Mouse (Mus musculus) liver, embryonic 14.5 days (tissue): ENCODE data around the gene Qpct.

Source experiments
- CTCF ChIP-seq: IDR thresholded peaks from 2 replicates; pipeline ENCODE4 v1.5.1; 2016; ENCODE audit warnings: antibody characterized with exemption, low read depth, control low read depth
- EP300 ChIP-seq: IDR thresholded peaks from 2 replicates; pipeline ENCODE4 v1.6.1; 2016; ENCODE audit warnings: antibody characterized with exemption, low read depth

- TF ChIP-seq CTCF, result no peak
- TF ChIP-seq EP300, result no peak
These were observed 8.5 kb downstream of the Qpct start for GRCm38 (mm10) chr17:79060221-79060620.
